Mouse (Mus musculus): ENCODE results near the gene Slc37a3.

DNA sequence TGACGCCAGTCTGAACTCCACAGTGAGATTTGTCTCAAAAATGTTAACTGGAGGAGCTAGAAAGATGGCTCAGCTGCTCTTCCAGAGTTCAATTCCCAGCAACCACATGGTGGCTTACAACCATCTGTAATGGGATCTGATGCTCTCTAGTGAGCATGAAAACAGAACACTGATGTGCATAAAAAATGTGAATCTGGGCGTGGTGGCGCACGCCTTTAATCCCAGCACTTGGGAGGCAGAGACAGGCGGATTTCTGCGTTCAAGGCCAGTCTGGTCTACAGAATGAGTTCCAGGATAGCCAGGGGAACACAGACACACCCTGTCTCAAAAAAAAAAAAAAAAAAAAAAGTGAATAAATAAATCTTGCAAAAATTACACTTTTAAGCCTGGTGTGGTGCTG, 19.6 kb upstream of the Slc37a3 start:
- no peak for TF ChIP-seq CTCF (IDR thresholded peaks at IDR 0.05; ENCODE audit: low read depth)
- no peak for TF ChIP-seq EP300 (IDR thresholded peaks at IDR 0.05; ENCODE audit: low read depth)

Data from liver, embryonic 14.5 days (tissue).